Mouse (Mus musculus) gastrocnemius, adult 18-20 months (tissue): ENCODE results near the gene Nr2e3. TPM values are rescaled to one million over a fixed set of nuclear protein-coding genes. Genes with fewer than 3 reads are reported as not detected.
"Not testable (repeated sequence)": the region's sequence is repeated elsewhere in the genome, so short reads cannot be mapped to it uniquely, and the experiment has no call there.

Source experiments
- DNase-seq: peaks from one replicate; pipeline ENCODE4 v3.0.0; 2021; ENCODE audit warnings: low spot score
- long read RNA-seq, 2 experiments: library from polyadenylated mRNA; stranded (forward); transcript quantifications; one replicate each; pipeline ENCODE4 v2.0.0; 2021
- total RNA-seq, 2 experiments: library from RNA; stranded (reverse); gene quantifications; 2 replicates each; pipeline ENCODE4 v1.2.3; 2021

The Nr2e3 gene
- not detected for total RNA-seq
- long read RNA-seq, experiment 1, result 0 reads
- long read RNA-seq, experiment 2, result 0 reads

GRCm38 (mm10) chr9:59960559-59960958 lies at the start of gene Nr2e3:
Gene Nr2e3 (minus strand): TSS chr9:59960659.
- DNase-seq, result no peak

- no peak for DNase-seq
Observed at GRCm38 (mm10) chr9:60008936-60009335, 48.5 kb upstream of the Nr2e3 start.

GRCm38 (mm10) chr9:60002323-60002722 lies 41.9 kb upstream of the Nr2e3 start:
- DNase-seq, result no peak

- no peak for DNase-seq
Observed at GRCm38 (mm10) chr9:60001444-60001843, 41.0 kb upstream of the Nr2e3 start.

GRCm38 (mm10) chr9:59997725-59998124 lies 37.3 kb upstream of the Nr2e3 start:
- no peak for DNase-seq

- DNase-seq, result no peak
Observed at GRCm38 (mm10) chr9:59991407-59991806, 30.9 kb upstream of the Nr2e3 start.

- peak; percentile 61 for DNase-seq
Observed at GRCm38 (mm10) chr9:59989864-59990263, 29.4 kb upstream of the Nr2e3 start.

GRCm38 (mm10) chr9:59985900-59986572 lies 25.6 kb upstream of the Nr2e3 start:
- DNase-seq, result no peak

- DNase-seq, result no peak
Observed at GRCm38 (mm10) chr9:59981116-59981515, 20.7 kb upstream of the Nr2e3 start.

- DNase-seq, result no peak
Observed at GRCm38 (mm10) chr9:59971263-59971662, 10.8 kb upstream of the Nr2e3 start.

GRCm38 (mm10) chr9:59969383-59969782 lies 8.9 kb upstream of the Nr2e3 start:
- DNase-seq, result peak; percentile 51

GRCm38 (mm10) chr9:59965046-59965445 lies 4.6 kb upstream of the Nr2e3 start:
- no peak for DNase-seq

- no peak for DNase-seq
Observed at GRCm38 (mm10) chr9:59964367-59964766, 3.9 kb upstream of the Nr2e3 start.

GRCm38 (mm10) chr9:59961201-59961955 lies 919 bp upstream of the Nr2e3 start:
- no peak for DNase-seq

- DNase-seq, result peak; percentile 81
Observed at GRCm38 (mm10) chr9:59959276-59959675, 1.2 kb downstream of the Nr2e3 start.

GRCm38 (mm10) chr9:59958115-59958514 lies 2.3 kb downstream of the Nr2e3 start:
- DNase-seq, result not testable (repeated sequence)

- DNase-seq, result no peak
Observed at GRCm38 (mm10) chr9:59956496-59956895, 4.0 kb downstream of the Nr2e3 start.

GRCm38 (mm10) chr9:59955692-59956091 lies 4.8 kb downstream of the Nr2e3 start:
- no peak for DNase-seq

- no peak for DNase-seq
Observed at GRCm38 (mm10) chr9:59955199-59955598, 5.3 kb downstream of the Nr2e3 start.

- DNase-seq, result no peak
Observed at GRCm38 (mm10) chr9:59953556-59953955, 6.9 kb downstream of the Nr2e3 start.

GRCm38 (mm10) chr9:59952515-59953070 lies 7.9 kb downstream of the Nr2e3 start:
- DNase-seq, result no peak

GRCm38 (mm10) chr9:59951943-59952342 lies 8.5 kb downstream of the Nr2e3 start:
- DNase-seq, result no peak
